Mouse (Mus musculus) limb, embryonic 15.5 days (tissue): ENCODE measurements around the gene Kctd10. TPM values are rescaled to one million over a fixed set of nuclear protein-coding genes. Genes with fewer than 3 reads are reported as not detected.

Experiments
- ATAC-seq: fragments of 200-750 bp; cut with Nextera tagmentation; 2 replicates; pipeline ENCODE4 v1.8.0; 2017; ENCODE audit warnings: low read depth, moderate TSS enrichment; ENCODE audit not compliant: insufficient number of reproducible peaks, low FRiP score, low TSS enrichment
- H3K27ac ChIP-seq: fragments of 300-500 bp; sonication (generic); 2 replicates; pipeline ENCODE4 v1.5.1; 2015; ENCODE audit warnings: moderate library complexity, mild to moderate bottlenecking, inconsistent platforms
- H3K27me3 ChIP-seq: fragments of 300-500 bp; sonication (generic); 2 replicates; pipeline ENCODE4 v1.6.1; 2015; ENCODE audit warnings: inconsistent platforms
- H3K36me3 ChIP-seq: fragments of 300-500 bp; sonication (generic); 2 replicates; pipeline ENCODE4 v1.6.1; 2015; ENCODE audit warnings: inconsistent platforms
- H3K4me1 ChIP-seq: fragments of 300-500 bp; sonication (generic); 2 replicates; pipeline ENCODE4 v1.6.1; 2015; ENCODE audit warnings: inconsistent platforms
- H3K4me2 ChIP-seq: fragments of 300-500 bp; sonication (generic); 2 replicates; pipeline ENCODE4 v1.6.1; 2015; ENCODE audit warnings: mild to moderate bottlenecking, inconsistent platforms
- H3K4me3 ChIP-seq: fragments of 300-500 bp; sonication (generic); 2 replicates; pipeline ENCODE4 v1.5.1; 2015; ENCODE audit warnings: mild to moderate bottlenecking, inconsistent platforms
- H3K9ac ChIP-seq: fragments of 300-500 bp; sonication (generic); 2 replicates; pipeline ENCODE4 v1.6.1; 2015; ENCODE audit warnings: inconsistent platforms
- H3K9me3 ChIP-seq: fragments of 300-500 bp; sonication (generic); 2 replicates; pipeline ENCODE4 v1.6.1; 2016; ENCODE audit warnings: inconsistent platforms
- WGBS: fragments of 180-500 bp; shearing (Covaris S2); methylation state at CpG from one replicate; pipeline ENCODE4 v1.1.7; 2015; 5-methylcytosine and 5-hydroxymethylcytosine counted together
- polyA plus RNA-seq: library from polyadenylated mRNA; unstranded; fragments of >200 nt; fragmentation: Nextera tagmentation; extraction: Ambion mirVana; gene quantifications from 2 replicates; pipeline ENCODE4 v1.2.1, GENCODE M21; 2015

The Kctd10 gene
- polyA plus RNA-seq, result 112 and 117 TPM in 2 replicates

- peak within 1 kb of the TSS; percentile 92 for H3K27ac ChIP-seq
- H3K4me1 ChIP-seq, result peaks cover 51% of the 10 kb centered on the region
- peak; percentile 92 for ATAC-seq
- WGBS, result under 1% methylated on average over 74 of the region's 74 CpGs
- peak within 1 kb of the TSS; percentile 95 for H3K9ac ChIP-seq
- peak within 1 kb of the TSS; percentile 90 for H3K4me3 ChIP-seq
- no peaks in the 10 kb centered on the region for H3K27me3 ChIP-seq
- H3K9me3 ChIP-seq, result no peaks in the 10 kb centered on the region
- H3K36me3 ChIP-seq, result peaks cover 19% of the 10 kb centered on the region
- H3K4me2 ChIP-seq, result peak within 1 kb of the TSS; percentile 80
Measured at GRCm38 (mm10) chr5:114380209-114381012, at the start of gene Kctd10, which contains the start of gene Ube3b. Gene Kctd10 (minus strand): TSS chr5:114380508. Gene Ube3b (plus strand): TSS chr5:114380607.

GRCm38 (mm10) chr5:114429781-114430180 is 49.5 kb upstream of the Kctd10 start:
- no peak for ATAC-seq
- Histone ChIP-seq H3K9me3 (no peaks in the 10 kb centered on the region), H3K4me1 (peaks cover 9% of the 10 kb centered on the region; the same call in 1 of the 2 replicates), H3K4me2 (no peak overlapping the region), H3K27ac (no peak overlapping the region), H3K9ac (no peak overlapping the region), H3K36me3 (peaks cover 4% of the 10 kb centered on the region), H3K27me3 (no peaks in the 10 kb centered on the region), H3K4me3 (no peak overlapping the region)
- 84% methylated on average over 7 of the region's 7 CpGs for WGBS

- ATAC-seq, result no peak
- Histone ChIP-seq H3K27me3 (no peaks in the 10 kb centered on the region), H3K4me2 (no peak overlapping the region), H3K27ac (no peak overlapping the region), H3K9me3 (no peaks in the 10 kb centered on the region), H3K36me3 (no peaks in the 10 kb centered on the region), H3K4me3 (no peak overlapping the region), H3K9ac (peak overlapping the region; percentile 14; the same call in 1 of the 2 replicates), H3K4me1 (peaks cover 9% of the 10 kb centered on the region; the same call in 1 of the 2 replicates)
- 43% methylated on average over 18 of the region's 18 CpGs for WGBS
Measured at GRCm38 (mm10) chr5:114428621-114429020, 48.3 kb upstream of the Kctd10 start.

GRCm38 (mm10) chr5:114426732-114427131 is 46.4 kb upstream of the Kctd10 start:
- Histone ChIP-seq H3K27me3 (no peaks in the 10 kb centered on the region), H3K4me1 (peaks cover 9% of the 10 kb centered on the region; the same call in 1 of the 2 replicates), H3K9me3 (no peaks in the 10 kb centered on the region), H3K4me2 (no peak overlapping the region), H3K4me3 (no peak overlapping the region), H3K36me3 (0 out of 2 replicates have a peak, but pooled peaks cover 4% of the 10 kb centered on the region), H3K27ac (no peak overlapping the region), H3K9ac (no peak overlapping the region)
- ATAC-seq, result no peak
- WGBS, result 76% methylated on average over 6 of the region's 6 CpGs

- Histone ChIP-seq H3K4me2 (no peak overlapping the region), H3K27me3 (no peaks in the 10 kb centered on the region), H3K4me3 (no peak overlapping the region), H3K27ac (no peak overlapping the region), H3K4me1 (peaks cover 6% of the 10 kb centered on the region; the same call in 1 of the 2 replicates), H3K36me3 (peaks cover 32% of the 10 kb centered on the region), H3K9ac (no peak overlapping the region), H3K9me3 (no peaks in the 10 kb centered on the region)
- ATAC-seq, result no peak
- WGBS, result 74% methylated on average over 5 of the region's 5 CpGs
Measured at GRCm38 (mm10) chr5:114423961-114424360, 43.7 kb upstream of the Kctd10 start.

- Histone ChIP-seq H3K4me2 (no peak overlapping the region), H3K27ac (no peak overlapping the region), H3K9ac (no peak overlapping the region)
Measured at GRCm38 (mm10) chr5:114422591-114422990, 42.3 kb upstream of the Kctd10 start.

GRCm38 (mm10) chr5:114421561-114422298 is 41.4 kb upstream of the Kctd10 start:
- H3K4me2 ChIP-seq, result no peak overlapping the region
- no peaks in the 10 kb centered on the region for H3K27me3 ChIP-seq
- 82% methylated on average over 11 of the region's 11 CpGs for WGBS
- H3K9me3 ChIP-seq, result no peaks in the 10 kb centered on the region
- ATAC-seq, result no peak
- no peak overlapping the region for H3K27ac ChIP-seq
- no peak overlapping the region for H3K9ac ChIP-seq
- no peak overlapping the region for H3K4me3 ChIP-seq
- no peaks in the 10 kb centered on the region for H3K4me1 ChIP-seq
- H3K36me3 ChIP-seq, result peaks cover 54% of the 10 kb centered on the region

More at GRCm38 (mm10) chr5:114422591-114422990, 42.3 kb upstream of the Kctd10 start:
- H3K9me3 ChIP-seq, result no peaks in the 10 kb centered on the region
- peaks cover 45% of the 10 kb centered on the region for H3K36me3 ChIP-seq
- H3K4me3 ChIP-seq, result no peak overlapping the region
- 36% methylated on average over 5 of the region's 5 CpGs for WGBS
- no peaks in the 10 kb centered on the region for H3K27me3 ChIP-seq
- ATAC-seq, result no peak
- no peaks in the 10 kb centered on the region for H3K4me1 ChIP-seq

- Histone ChIP-seq H3K9ac (no peak overlapping the region), H3K9me3 (no peaks in the 10 kb centered on the region), H3K4me2 (no peak overlapping the region), H3K36me3 (peaks cover 86% of the 10 kb centered on the region), H3K4me1 (no peaks in the 10 kb centered on the region), H3K27me3 (no peaks in the 10 kb centered on the region), H3K4me3 (no peak overlapping the region), H3K27ac (no peak overlapping the region)
- no peak for ATAC-seq
- WGBS, result 84% methylated on average over 8 of the region's 8 CpGs
Measured at GRCm38 (mm10) chr5:114418541-114418940, 38.2 kb upstream of the Kctd10 start.

GRCm38 (mm10) chr5:114416855-114417254 is 36.5 kb upstream of the Kctd10 start:
- H3K4me2 ChIP-seq, result no peak overlapping the region
- H3K9me3 ChIP-seq, result no peaks in the 10 kb centered on the region
- H3K4me3 ChIP-seq, result no peak overlapping the region
- ATAC-seq, result no peak
- H3K27ac ChIP-seq, result no peak overlapping the region
- 78% methylated on average over 8 of the region's 8 CpGs for WGBS
- no peak overlapping the region for H3K9ac ChIP-seq
- no peaks in the 10 kb centered on the region for H3K27me3 ChIP-seq
- peaks cover 100% of the 10 kb centered on the region for H3K36me3 ChIP-seq
- no peaks in the 10 kb centered on the region for H3K4me1 ChIP-seq

- H3K4me1 ChIP-seq, result no peaks in the 10 kb centered on the region
- peaks cover 100% of the 10 kb centered on the region for H3K36me3 ChIP-seq
- no peak for ATAC-seq
- no peak overlapping the region for H3K4me3 ChIP-seq
- H3K27me3 ChIP-seq, result no peaks in the 10 kb centered on the region
- no peak overlapping the region for H3K27ac ChIP-seq
- no peak overlapping the region for H3K4me2 ChIP-seq
- no peaks in the 10 kb centered on the region for H3K9me3 ChIP-seq
- WGBS, result 94% methylated on average over 5 of the region's 5 CpGs
- no peak overlapping the region for H3K9ac ChIP-seq
Measured at GRCm38 (mm10) chr5:114415606-114416005, 35.3 kb upstream of the Kctd10 start.

GRCm38 (mm10) chr5:114413067-114413735 is 32.9 kb upstream of the Kctd10 start:
- H3K27me3 ChIP-seq, result no peaks in the 10 kb centered on the region
- H3K4me2 ChIP-seq, result no peak overlapping the region
- ATAC-seq, result no peak
- H3K27ac ChIP-seq, result no peak overlapping the region
- WGBS, result 73% methylated on average over 16 of the region's 16 CpGs
- no peaks in the 10 kb centered on the region for H3K9me3 ChIP-seq
- H3K4me3 ChIP-seq, result no peak overlapping the region
- no peak overlapping the region for H3K9ac ChIP-seq
- H3K4me1 ChIP-seq, result no peaks in the 10 kb centered on the region
- peaks cover 100% of the 10 kb centered on the region for H3K36me3 ChIP-seq
